Mouse (Mus musculus) CH12.LX (cell line): ENCODE data around the gene Elovl6. TPM values are rescaled to one million over a fixed set of nuclear protein-coding genes. Genes with fewer than 3 reads are reported as not detected.

Experiments
- DNase-seq: peaks from one replicate; pipeline ENCODE4 v3.0.0-alpha.2; 2013; ENCODE audit errors: extremely low read depth
- H3K27ac ChIP-seq: 2 replicates; pipeline ENCODE4 v1.5.1; 2012; ENCODE audit warnings: low read depth, mild to moderate bottlenecking, control low read depth, moderate library complexity; ENCODE audit not compliant: insufficient read depth
- H3K27me3 ChIP-seq: replicated peaks from 2 replicates; pipeline ENCODE3; 2012; ENCODE audit warnings: inconsistent platforms
- H3K36me3 ChIP-seq, 2 experiments: replicated peaks in 1 of 2; 2 replicates each; pipeline versions ENCODE3 to v1.6.1; 2012; ENCODE audit warnings: inconsistent platforms in 1 of 2, low read length in 1 of 2, mild to moderate bottlenecking in 1 of 2, mixed read lengths in 1 of 2, moderate library complexity in 1 of 2; ENCODE audit not compliant: control insufficient read depth in 1 of 2, insufficient read depth in 1 of 2
- H3K4me1 ChIP-seq, 2 experiments: 2 replicates each; pipeline ENCODE4 v1.6.1; 2012; ENCODE audit warnings: inconsistent platforms in 1 of 2, moderate library complexity in 1 of 2; ENCODE audit not compliant: insufficient read depth in 2 of 2, control insufficient read depth in 1 of 2
- H3K4me2 ChIP-seq: 2 replicates; pipeline ENCODE4 v1.6.1; 2012; ENCODE audit warnings: low read depth, mild to moderate bottlenecking, control low read depth; ENCODE audit not compliant: poor library complexity, insufficient read depth, severe bottlenecking
- H3K4me3 ChIP-seq, 3 experiments: fragments of 150-350 bp in 1 of 3; sonication (generic) in 1 of 3; replicated peaks in 1 of 3; 2 replicates each; pipeline versions ENCODE3 to v1.5.1; 2011 to 2012; ENCODE audit warnings: low read depth in 2 of 3, low read length in 2 of 3, mild to moderate bottlenecking in 2 of 3, moderate library complexity in 2 of 3, control low read depth in 1 of 3, improper control_type of control experiment in 1 of 3, inconsistent platforms in 1 of 3, mixed read lengths in 1 of 3; ENCODE audit not compliant: poor library complexity in 1 of 3
- H3K79me2 ChIP-seq: replicated peaks from 2 replicates; pipeline ENCODE4 v1.6.1; 2012; ENCODE audit warnings: mild to moderate bottlenecking, moderate library complexity; ENCODE audit not compliant: control insufficient read depth, poor library complexity, insufficient read depth, severe bottlenecking; ENCODE audit errors: extremely low read depth
- H3K9ac ChIP-seq: 2 replicates; pipeline ENCODE4 v1.6.1; 2012; ENCODE audit warnings: low read depth, mild to moderate bottlenecking, control low read depth, moderate library complexity; ENCODE audit not compliant: insufficient read depth
- H3K9me3 ChIP-seq: replicated peaks from 2 replicates; pipeline ENCODE3; 2012; ENCODE audit warnings: low read length, inconsistent platforms, mixed read lengths
- BHLHE40 ChIP-seq: IDR thresholded peaks from 2 replicates; pipeline ENCODE4 v1.6.1; 2011; ENCODE audit warnings: mild to moderate bottlenecking, low read depth, low read length, improper control_type of control experiment
- CHD1 ChIP-seq: IDR thresholded peaks from 2 replicates; pipeline ENCODE4 v1.6.1; 2012; ENCODE audit warnings: low read depth, low read length, improper control_type of control experiment, inconsistent platforms
- CTCF ChIP-seq, 2 experiments: IDR thresholded peaks in 1 of 2; conservative IDR thresholded peaks in 1 of 2; 2 replicates each; pipeline ENCODE4 v1.5.1; 2011 to 2012; ENCODE audit warnings: low read depth in 2 of 2, low read length in 2 of 2, improper control_type of control experiment in 1 of 2, inconsistent platforms in 1 of 2, mild to moderate bottlenecking in 1 of 2, moderate library complexity in 1 of 2
- ETS1 ChIP-seq: conservative IDR thresholded peaks from 2 replicates; pipeline ENCODE4 v1.6.1; 2012; ENCODE audit warnings: low read depth, mild to moderate bottlenecking, inconsistent platforms, low read length, improper control_type of control experiment, moderate library complexity
- GABPA ChIP-seq: IDR thresholded peaks from 2 replicates; pipeline ENCODE4 v1.6.1; 2012; ENCODE audit warnings: low read depth, low read length, improper control_type of control experiment, inconsistent platforms; ENCODE audit not compliant: insufficient replicate concordance
- HCFC1 ChIP-seq: IDR thresholded peaks from 2 replicates; pipeline ENCODE4 v1.6.1; 2012; ENCODE audit warnings: low read depth, mild to moderate bottlenecking, inconsistent platforms, low read length, improper control_type of control experiment
- JUN ChIP-seq: IDR thresholded peaks from 2 replicates; pipeline ENCODE4 v1.6.1; 2011; ENCODE audit warnings: low read depth, mild to moderate bottlenecking, low read length, improper control_type of control experiment, moderate library complexity; ENCODE audit not compliant: insufficient read depth
- JUND ChIP-seq: conservative IDR thresholded peaks from 2 replicates; pipeline ENCODE4 v1.6.1; 2011; ENCODE audit warnings: low read depth, low read length, improper control_type of control experiment
- MAFK ChIP-seq: IDR thresholded peaks from 2 replicates; pipeline ENCODE4 v1.6.1; 2011; ENCODE audit warnings: low read length, improper control_type of control experiment; ENCODE audit not compliant: insufficient replicate concordance
- MAX ChIP-seq: IDR thresholded peaks from 2 replicates; pipeline ENCODE4 v1.6.1; 2011; ENCODE audit warnings: low read length, improper control_type of control experiment
- MAZ ChIP-seq: IDR thresholded peaks from 2 replicates; pipeline ENCODE4 v1.6.1; 2012; ENCODE audit warnings: low read depth, mild to moderate bottlenecking, inconsistent platforms, low read length, improper control_type of control experiment, moderate library complexity
- MXI1 ChIP-seq: IDR thresholded peaks from 2 replicates; pipeline ENCODE4 v1.6.1; 2011; ENCODE audit warnings: mild to moderate bottlenecking, low read depth, low read length, improper control_type of control experiment
- MYC ChIP-seq: IDR thresholded peaks from 2 replicates; pipeline ENCODE4 v1.6.1; 2011; ENCODE audit warnings: low read depth, mild to moderate bottlenecking, improper control_type of control experiment, low read length
- NELFE ChIP-seq: IDR thresholded peaks from 2 replicates; pipeline ENCODE4 v1.6.1; 2011; ENCODE audit warnings: low read depth, low read length, improper control_type of control experiment
- NRF1 ChIP-seq: IDR thresholded peaks from 2 replicates; pipeline ENCODE4 v1.6.1; 2014; ENCODE audit warnings: low read depth, mild to moderate bottlenecking, inconsistent platforms, low read length, improper control_type of control experiment, moderate library complexity
- POLR2A ChIP-seq: IDR thresholded peaks from 2 replicates; pipeline ENCODE4 v1.6.1; 2011; ENCODE audit warnings: low read depth, mild to moderate bottlenecking, improper control_type of control experiment, low read length
- POLR2AphosphoS2 ChIP-seq: IDR thresholded peaks from 2 replicates; pipeline ENCODE4 v1.6.1; 2011; ENCODE audit warnings: low read depth, low read length, improper control_type of control experiment
- RAD21 ChIP-seq: IDR thresholded peaks from 2 replicates; pipeline ENCODE4 v1.6.1; 2011; ENCODE audit warnings: low read depth, mild to moderate bottlenecking, low read length, improper control_type of control experiment, moderate library complexity
- RCOR1 ChIP-seq: conservative IDR thresholded peaks from 2 replicates; pipeline ENCODE4 v1.6.1; 2012; ENCODE audit warnings: low read depth, mild to moderate bottlenecking, inconsistent platforms, low read length, improper control_type of control experiment
- SIN3A ChIP-seq: IDR thresholded peaks from 2 replicates; pipeline ENCODE4 v1.6.1; 2012; ENCODE audit warnings: low read length, improper control_type of control experiment, inconsistent platforms
- TBP ChIP-seq: conservative IDR thresholded peaks from 2 replicates; pipeline ENCODE4 v1.6.1; 2011; ENCODE audit warnings: low read depth, low read length, improper control_type of control experiment
- UBTF ChIP-seq: IDR thresholded peaks from 2 replicates; pipeline ENCODE4 v1.6.1; 2012; ENCODE audit warnings: low read depth, mild to moderate bottlenecking, inconsistent platforms, low read length, improper control_type of control experiment, moderate library complexity
- USF1 ChIP-seq: IDR thresholded peaks from 2 replicates; pipeline ENCODE4 v1.6.1; 2014; ENCODE audit warnings: low read depth, mild to moderate bottlenecking, inconsistent platforms, low read length, improper control_type of control experiment
- USF2 ChIP-seq: conservative IDR thresholded peaks from 2 replicates; pipeline ENCODE4 v1.6.1; 2011; ENCODE audit warnings: low read depth, low read length, improper control_type of control experiment
- ZC3H11A ChIP-seq: IDR thresholded peaks from 2 replicates; pipeline ENCODE4 v1.6.1; 2012; ENCODE audit warnings: low read depth, mild to moderate bottlenecking, inconsistent platforms, low read length, improper control_type of control experiment
- ZKSCAN1 ChIP-seq: IDR thresholded peaks from 2 replicates; pipeline ENCODE4 v1.6.1; 2012; ENCODE audit warnings: low read depth, inconsistent platforms, low read length, improper control_type of control experiment, borderline replicate concordance
- ZMIZ1 ChIP-seq: IDR thresholded peaks from 2 replicates; pipeline ENCODE4 v1.6.1; 2012; ENCODE audit warnings: low read depth, mild to moderate bottlenecking, inconsistent platforms, low read length, improper control_type of control experiment
- ZNF384 ChIP-seq: IDR thresholded peaks from 2 replicates; pipeline ENCODE4 v1.6.1; 2012; ENCODE audit warnings: low read depth, low read length, improper control_type of control experiment, inconsistent platforms
- dilution Hi-C: fragments of 300-500 bp; cut with MboI; formaldehyde crosslinking; loops from 2 replicates; pipeline ENCODE4 v1.14.3; 2020; ENCODE audit warnings: low sequenced_read_pairs; ENCODE audit not compliant: extremely low pct_unique_long_range_greater_than_20kb, extremely low pct_ligation_motif_present
- in situ Hi-C: fragments of 300-500 bp; cut with MboI; formaldehyde crosslinking; loops from 3 replicates; pipeline ENCODE4 v1.14.3; 2019; ENCODE audit warnings: low sequenced_read_pairs, low pct_ligation_motif_present, low pct_unique_long_range_greater_than_20kb, mixed read lengths
- polyA plus RNA-seq: library from polyadenylated mRNA; unstranded; fragments of >175 nt; gene quantifications from 2 replicates; pipeline ENCODE4 v1.2.1, GENCODE M21; 2012; ENCODE audit warnings: low read depth; ENCODE audit not compliant: insufficient read length
- total RNA-seq, 2 experiments: library from RNA; depleted of rRNA; stranded (reverse); fragments of 300-350 nt in 1 of 2; fragments of >200 nt in 1 of 2; gene quantifications; 2 replicates each; pipeline ENCODE4 v1.2.3; 2012 to 2014

The Elovl6 gene
- total and polyA plus RNA-seq, 3 experiments = 1.7 to 6.8 (median 6.0) TPM

GRCm38 (mm10) chr3:129575086-129575485, 42.9 kb downstream of the Elovl6 start:
- Histone ChIP-seq H3K27me3 (no peaks in the 10 kb centered on the region), H3K9ac (no peak overlapping the region), H3K9me3 (no peaks in the 10 kb centered on the region), H3K4me1 (peaks cover 4 to 10% of the 10 kb centered on the region in 2 experiments), H3K27ac (no peak overlapping the region), H3K79me2 (no peaks in the 10 kb centered on the region), H3K4me3 (no peak overlapping the region), H3K4me2 (no peak overlapping the region), H3K36me3 (peaks cover 0 to 2% of the 10 kb centered on the region in 2 experiments)
- in situ Hi-C loops (no loop called here), dilution Hi-C loops (no loop called here)
- TF ChIP-seq MAX = no peak
- no peak for TF ChIP-seq ZC3H11A
- TF ChIP-seq MAFK = no peak
- no peak for TF ChIP-seq NELFE
- no peak for TF ChIP-seq CHD1
- TF ChIP-seq ETS1 = no peak
- no peak for TF ChIP-seq RCOR1
- TF ChIP-seq GABPA = no peak
- no peak for TF ChIP-seq JUN
- no peak for TF ChIP-seq UBTF
- TF ChIP-seq RAD21 = no peak
- no peak for TF ChIP-seq MYC
- TF ChIP-seq MXI1 = no peak
- no peak for TF ChIP-seq POLR2AphosphoS2
- DNase-seq = no peak

- Histone ChIP-seq H3K79me2 (no peaks in the 10 kb centered on the region), H3K27ac (no peak overlapping the region), H3K9me3 (no peaks in the 10 kb centered on the region), H3K27me3 (no peaks in the 10 kb centered on the region), H3K4me1 (peaks cover 4 to 10% of the 10 kb centered on the region in 2 experiments), H3K36me3 (peaks cover 0 to 2% of the 10 kb centered on the region in 2 experiments), H3K9ac (no peak overlapping the region), H3K4me2 (no peak overlapping the region), H3K4me3 (no peak overlapping the region)
- TF ChIP-seq HCFC1 = no peak
- TF ChIP-seq MAZ = no peak
- no peak for TF ChIP-seq ZMIZ1
- no peak for TF ChIP-seq CTCF (conservative IDR thresholded peaks at IDR 0.05 in 1 of 2, IDR thresholded peaks at IDR 0.05 in 1 of 2; ENCODE audit: low read depth in 2 of 2, low read length in 2 of 2)
- no peak for TF ChIP-seq NRF1
- no peak for TF ChIP-seq USF1
- no peak for TF ChIP-seq USF2
- TF ChIP-seq POLR2A = no peak
- TF ChIP-seq RCOR1 = no peak
- no peak for TF ChIP-seq ZC3H11A
- TF ChIP-seq ETS1 = no peak
- no peak for TF ChIP-seq SIN3A
- TF ChIP-seq BHLHE40 = no peak
- no peak for TF ChIP-seq ZKSCAN1
- no peak for TF ChIP-seq ZNF384
- no peak for TF ChIP-seq JUN
- TF ChIP-seq JUND = no peak
- no peak for TF ChIP-seq TBP
- TF ChIP-seq GABPA = no peak
- in situ Hi-C loops = no loop called here
- no peak for DNase-seq
- dilution Hi-C loops = no loop called here
Measured at GRCm38 (mm10) chr3:129576522-129576921, 44.4 kb downstream of the Elovl6 start.
